Mouse (Mus musculus) brown adipose tissue, adult 24 weeks (tissue): ENCODE measurements around the gene Kcnq1. TPM values are rescaled to one million over a fixed set of nuclear protein-coding genes. Genes with fewer than 3 reads are reported as not detected.

Experiments used
- H3K27ac ChIP-seq: fragments of 200-500 bp; replicated peaks from 2 replicates; pipeline ENCODE4 v1.5.1; 2012; ENCODE audit warnings: low read depth, mild to moderate bottlenecking, low read length
- H3K4me1 ChIP-seq: fragments of 200-500 bp; 2 replicates; pipeline ENCODE4 v1.6.1; 2012; ENCODE audit warnings: low read length, mixed read lengths; ENCODE audit not compliant: control insufficient read depth, insufficient read depth, insufficient read length
- H3K4me3 ChIP-seq: fragments of 200-500 bp; 2 replicates; pipeline ENCODE4 v1.5.1; 2012; ENCODE audit warnings: low read depth, mild to moderate bottlenecking, low read length, moderate library complexity; ENCODE audit not compliant: insufficient read depth
- polyA plus RNA-seq: library from polyadenylated mRNA; stranded (reverse); fragments of >200 nt; gene quantifications from 2 replicates; pipeline ENCODE4 v1.2.4, GENCODE M21; 2012; ENCODE audit not compliant: missing spikeins, insufficient read depth, insufficient read length

Gene Kcnq1
- polyA plus RNA-seq, 1 experiment: 0.36 TPM

DNA sequence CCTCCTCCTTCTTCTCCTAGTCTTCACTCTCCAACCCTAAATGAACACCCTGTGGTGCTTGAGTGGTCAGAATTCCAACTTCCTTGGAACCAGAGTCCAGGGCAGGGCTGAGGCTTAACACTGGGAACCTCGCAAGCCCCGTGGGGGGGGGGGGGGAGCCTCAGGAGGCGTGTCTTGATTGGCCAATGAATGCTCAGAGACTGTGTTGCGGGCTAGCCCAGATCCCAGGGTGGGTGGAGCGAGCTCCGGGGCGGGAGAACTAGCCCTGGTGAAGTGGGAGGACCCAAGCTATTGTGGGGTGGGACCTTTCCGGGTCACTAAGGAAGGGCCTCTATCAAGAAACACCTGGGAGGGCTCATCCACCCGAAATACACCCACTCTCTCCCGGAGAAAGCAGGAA lies 368.6 kb downstream of the Kcnq1 start:
- no peak overlapping the region for H3K27ac ChIP-seq
- no peaks in the 10 kb centered on the region for H3K4me1 ChIP-seq
- no peak overlapping the region for H3K4me3 ChIP-seq

DNA sequence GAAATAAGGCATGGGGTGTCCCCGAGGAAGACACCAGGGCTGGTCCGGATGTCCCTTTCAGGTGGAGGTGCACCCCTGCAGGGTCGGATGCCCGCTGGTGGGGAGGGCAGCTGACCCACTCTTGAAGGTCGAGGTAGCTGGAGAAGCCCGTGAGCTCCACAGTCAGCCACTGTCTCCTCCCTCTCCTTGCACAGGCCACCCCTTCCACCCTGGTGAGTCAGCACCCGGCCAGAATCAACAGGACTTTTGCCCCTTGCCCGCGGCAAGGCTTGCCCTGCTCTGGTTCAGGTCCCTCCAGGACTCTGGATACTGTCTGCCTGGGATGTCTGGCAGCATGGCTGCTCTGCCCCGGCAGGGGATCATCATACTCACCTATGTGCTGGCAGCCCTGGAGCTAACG lies 369.7 kb downstream of the Kcnq1 start:
- Histone ChIP-seq H3K4me3 (no peak overlapping the region), H3K27ac (no peak overlapping the region), H3K4me1 (no peaks in the 10 kb centered on the region)

Other genes with a start within 250 kb of the Kcnq1 start
- not detected in 2 replicates for gene Th, start 175.2 kb upstream of the Kcnq1 start, polyA plus RNA-seq
- gene Ascl2, start 137.1 kb upstream of the Kcnq1 start, polyA plus RNA-seq: not detected in 2 replicates
- 0.83 and 1.3 TPM in 2 replicates for gene Tspan32, start 101.3 kb upstream of the Kcnq1 start, polyA plus RNA-seq
- 289 and 375 TPM in 2 replicates for gene Cd81, start 53.6 kb upstream of the Kcnq1 start, polyA plus RNA-seq
- 6.7 and 13.2 TPM in 2 replicates for gene Tssc4, start 37.1 kb upstream of the Kcnq1 start, polyA plus RNA-seq
- gene Trpm5, start 11.7 kb upstream of the Kcnq1 start, polyA plus RNA-seq: not detected in 2 replicates